Mouse (Mus musculus) lung, adult 2 months (tissue): ENCODE measurements around the gene Cyth4.

Experiments used
- CTCF ChIP-seq: fragments of 200-500 bp; IDR thresholded peaks from 2 replicates; pipeline ENCODE4 v1.5.1; 2011; ENCODE audit warnings: mild to moderate bottlenecking, low read length, control low read depth; ENCODE audit not compliant: insufficient read depth
- POLR2A ChIP-seq: fragments of 200-500 bp; IDR thresholded peaks from 2 replicates; pipeline ENCODE4 v1.6.1; 2011; ENCODE audit warnings: low read depth, mild to moderate bottlenecking, control low read depth, low read length, borderline replicate concordance; ENCODE audit errors: extremely low read depth

DNA sequence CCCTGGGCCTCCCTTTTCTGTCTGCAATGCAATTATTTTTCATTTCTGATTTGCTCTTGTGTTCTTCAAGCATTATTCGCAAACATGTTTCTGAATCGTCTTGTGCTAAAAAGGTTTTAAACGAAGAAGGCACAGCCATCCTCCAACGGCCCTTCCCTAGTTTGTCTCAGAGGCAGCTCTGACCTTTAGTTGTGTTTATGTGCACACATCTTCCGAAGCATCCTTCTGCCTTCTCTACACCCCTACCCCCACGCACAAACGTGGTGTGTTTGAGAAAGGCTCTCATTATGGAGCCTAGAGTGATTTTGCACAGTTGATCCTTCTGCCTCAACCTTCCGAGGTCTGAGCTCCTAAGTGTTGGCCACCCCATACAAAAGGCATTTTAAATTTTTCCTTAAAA, 48.1 kb upstream of the Cyth4 start:
- no peak for TF ChIP-seq POLR2A
- no peak for TF ChIP-seq CTCF
